Mouse (Mus musculus) hindbrain, embryonic 12.5 days (tissue): ENCODE measurements at regions not wholly inside any gene's neighbourhood (a gene's known extent, or its start where the extent isn't known, plus 50 kb on each side); places are given as distances from the start of the nearest gene placed in this dataset.

Experiments used
- ATAC-seq: fragments of 200-750 bp; cut with Nextera tagmentation; 2 replicates; pipeline ENCODE4 v1.8.0; 2017; ENCODE audit warnings: moderate TSS enrichment; ENCODE audit not compliant: low FRiP score
- H3K27ac ChIP-seq: fragments of 300-500 bp; sonication (generic); 2 replicates; pipeline ENCODE4 v1.5.1; 2016; ENCODE audit warnings: mild to moderate bottlenecking
- H3K27me3 ChIP-seq: fragments of 300-500 bp; sonication (generic); 2 replicates; pipeline ENCODE4 v1.6.1; 2016; ENCODE audit warnings: mild to moderate bottlenecking
- H3K36me3 ChIP-seq: fragments of 300-500 bp; sonication (generic); 2 replicates; pipeline ENCODE4 v1.6.1; 2016; ENCODE audit warnings: mild to moderate bottlenecking
- H3K4me1 ChIP-seq: fragments of 300-500 bp; sonication (generic); 2 replicates; pipeline ENCODE4 v1.6.1; 2016
- H3K4me2 ChIP-seq: fragments of 300-500 bp; sonication (generic); replicated peaks from 2 replicates; pipeline ENCODE4 v1.6.1; 2016; ENCODE audit warnings: mild to moderate bottlenecking
- H3K4me3 ChIP-seq: fragments of 300-500 bp; sonication (generic); 2 replicates; pipeline ENCODE4 v1.5.1; 2016; ENCODE audit warnings: mild to moderate bottlenecking
- H3K9ac ChIP-seq: fragments of 300-500 bp; sonication (generic); 2 replicates; pipeline ENCODE4 v1.6.1; 2016; ENCODE audit warnings: mild to moderate bottlenecking, moderate library complexity
- H3K9me3 ChIP-seq: fragments of 300-500 bp; sonication (generic); replicated peaks from 2 replicates; pipeline ENCODE4 v1.6.1; 2016; ENCODE audit warnings: mild to moderate bottlenecking
- whole genome bisulfite sequencing: fragments of 180-500 bp; shearing (Covaris S2); methylation state at CpG from one replicate; pipeline ENCODE4 v1.1.7; 2016; 5-methylcytosine and 5-hydroxymethylcytosine counted together

- no peaks in the 10 kb centered on the region for H3K4me1 ChIP-seq
- no peak overlapping the region for H3K9ac ChIP-seq
- no peaks in the 10 kb centered on the region for H3K27me3 ChIP-seq
- ATAC-seq: no peak
- 92% methylated on average over 2 of the region's 2 CpGs for WGBS
- H3K4me2 ChIP-seq: no peak overlapping the region
- no peak overlapping the region for H3K27ac ChIP-seq
- no peaks in the 10 kb centered on the region for H3K9me3 ChIP-seq
- H3K36me3 ChIP-seq: no peaks in the 10 kb centered on the region
- H3K4me3 ChIP-seq: no peak overlapping the region
These were observed 447.8 kb downstream of the Pdcd6ip start for GRCm38 (mm10) chr9:113260296-113260695.

GRCm38 (mm10) chr9:113258556-113258955, 449.5 kb downstream of the Pdcd6ip start:
- Histone ChIP-seq H3K27me3 (no peaks in the 10 kb centered on the region), H3K27ac (no peak overlapping the region), H3K9ac (no peak overlapping the region), H3K4me2 (no peak overlapping the region), H3K9me3 (no peaks in the 10 kb centered on the region), H3K4me3 (no peak overlapping the region), H3K36me3 (no peaks in the 10 kb centered on the region), H3K4me1 (no peaks in the 10 kb centered on the region)
- WGBS: 85% methylated on average over 2 of the region's 2 CpGs
- ATAC-seq: no peak

GRCm38 (mm10) chr9:113248703-113249274, 459.3 kb downstream of the Pdcd6ip start:
- H3K9ac ChIP-seq: no peak overlapping the region
- H3K4me1 ChIP-seq: no peaks in the 10 kb centered on the region
- no peaks in the 10 kb centered on the region for H3K36me3 ChIP-seq
- WGBS: 44% methylated on average over 12 of the region's 12 CpGs
- H3K9me3 ChIP-seq: no peaks in the 10 kb centered on the region
- peak; percentile 75; the same call in 1 of the 2 replicates for ATAC-seq
- H3K27ac ChIP-seq: no peak overlapping the region
- no peak overlapping the region for H3K4me2 ChIP-seq
- no peak overlapping the region for H3K4me3 ChIP-seq
- no peaks in the 10 kb centered on the region for H3K27me3 ChIP-seq

GRCm38 (mm10) chr9:113247950-113248349, 460.1 kb downstream of the Pdcd6ip start:
- no peak overlapping the region for H3K4me2 ChIP-seq
- no peaks in the 10 kb centered on the region for H3K36me3 ChIP-seq
- no peaks in the 10 kb centered on the region for H3K4me1 ChIP-seq
- H3K27me3 ChIP-seq: no peaks in the 10 kb centered on the region
- H3K9me3 ChIP-seq: no peaks in the 10 kb centered on the region
- no peak overlapping the region for H3K27ac ChIP-seq
- no peak for ATAC-seq
- H3K4me3 ChIP-seq: no peak overlapping the region
- H3K9ac ChIP-seq: no peak overlapping the region
- WGBS: 48% methylated on average over 5 of the region's 5 CpGs

- H3K4me3 ChIP-seq: no peak overlapping the region
- H3K9ac ChIP-seq: no peak overlapping the region
- no peak overlapping the region for H3K27ac ChIP-seq
- no peak for ATAC-seq
- H3K36me3 ChIP-seq: no peaks in the 10 kb centered on the region
- no peak overlapping the region for H3K4me2 ChIP-seq
- 85% methylated on average over 2 of the region's 2 CpGs for WGBS
- no peaks in the 10 kb centered on the region for H3K9me3 ChIP-seq
- no peaks in the 10 kb centered on the region for H3K4me1 ChIP-seq
- no peaks in the 10 kb centered on the region for H3K27me3 ChIP-seq
These were observed 464.2 kb downstream of the Pdcd6ip start for GRCm38 (mm10) chr9:113243870-113244269.

GRCm38 (mm10) chr9:113233370-113233769, 474.7 kb downstream of the Pdcd6ip start:
- WGBS: 82% methylated on average over 1 of the region's 1 CpGs

GRCm38 (mm10) chr9:113229391-113229790, 478.7 kb downstream of the Pdcd6ip start:
- Histone ChIP-seq H3K9me3 (no peaks in the 10 kb centered on the region; the same call in 1 of the 2 replicates), H3K4me1 (no peaks in the 10 kb centered on the region), H3K36me3 (no peaks in the 10 kb centered on the region), H3K9ac (no peak overlapping the region), H3K27ac (no peak overlapping the region), H3K4me2 (no peak overlapping the region), H3K4me3 (no peak overlapping the region), H3K27me3 (no peaks in the 10 kb centered on the region)
- WGBS: 96% methylated on average over 1 of the region's 1 CpGs
- ATAC-seq: no peak

More at GRCm38 (mm10) chr9:113233370-113233769, 474.7 kb downstream of the Pdcd6ip start:
- Histone ChIP-seq H3K27ac (no peak overlapping the region), H3K27me3 (no peaks in the 10 kb centered on the region), H3K4me1 (no peaks in the 10 kb centered on the region), H3K4me2 (no peak overlapping the region), H3K9me3 (no peaks in the 10 kb centered on the region), H3K4me3 (no peak overlapping the region), H3K9ac (no peak overlapping the region), H3K36me3 (no peaks in the 10 kb centered on the region)
- ATAC-seq: no peak

GRCm38 (mm10) chr9:113213930-113214329, 494.1 kb downstream of the Pdcd6ip start:
- Histone ChIP-seq H3K27ac (no peak overlapping the region), H3K27me3 (no peaks in the 10 kb centered on the region), H3K36me3 (no peaks in the 10 kb centered on the region), H3K4me2 (no peak overlapping the region), H3K9me3 (no peaks in the 10 kb centered on the region), H3K4me3 (no peak overlapping the region), H3K9ac (no peak overlapping the region), H3K4me1 (no peaks in the 10 kb centered on the region)
- WGBS: 64% methylated on average over 5 of the region's 5 CpGs
- no peak for ATAC-seq

- Histone ChIP-seq H3K9me3 (no peaks in the 10 kb centered on the region), H3K27me3 (no peaks in the 10 kb centered on the region), H3K4me3 (no peak overlapping the region), H3K36me3 (no peaks in the 10 kb centered on the region), H3K9ac (no peak overlapping the region), H3K4me1 (no peaks in the 10 kb centered on the region), H3K27ac (no peak overlapping the region), H3K4me2 (no peak overlapping the region)
- WGBS: 89% methylated on average over 2 of the region's 2 CpGs
- no peak for ATAC-seq
These were observed 495.7 kb downstream of the Pdcd6ip start for GRCm38 (mm10) chr9:113212389-113212788.

GRCm38 (mm10) chr9:113208181-113208580, 499.9 kb downstream of the Pdcd6ip start:
- Histone ChIP-seq H3K9me3 (no peaks in the 10 kb centered on the region), H3K27me3 (no peaks in the 10 kb centered on the region), H3K4me2 (no peak overlapping the region), H3K9ac (no peak overlapping the region), H3K4me1 (no peaks in the 10 kb centered on the region), H3K4me3 (no peak overlapping the region), H3K36me3 (no peaks in the 10 kb centered on the region), H3K27ac (no peak overlapping the region)
- WGBS: 51% methylated on average over 4 of the region's 4 CpGs
- no peak for ATAC-seq

- H3K27me3 ChIP-seq: no peaks in the 10 kb centered on the region
- H3K4me2 ChIP-seq: no peak overlapping the region
- no peak overlapping the region for H3K27ac ChIP-seq
- no peak for ATAC-seq
- H3K9ac ChIP-seq: no peak overlapping the region
- H3K9me3 ChIP-seq: no peaks in the 10 kb centered on the region
- H3K4me1 ChIP-seq: no peaks in the 10 kb centered on the region
- 97% methylated on average over 4 of the region's 4 CpGs for WGBS
- no peak overlapping the region for H3K4me3 ChIP-seq
- no peaks in the 10 kb centered on the region for H3K36me3 ChIP-seq
These were observed 508.8 kb downstream of the Pdcd6ip start for GRCm38 (mm10) chr9:113199241-113199640.

GRCm38 (mm10) chr9:113195556-113195955, 512.5 kb downstream of the Pdcd6ip start:
- Histone ChIP-seq H3K4me3 (no peak overlapping the region), H3K4me1 (no peaks in the 10 kb centered on the region), H3K27me3 (no peaks in the 10 kb centered on the region), H3K36me3 (no peaks in the 10 kb centered on the region), H3K9ac (no peak overlapping the region), H3K9me3 (no peaks in the 10 kb centered on the region), H3K4me2 (no peak overlapping the region), H3K27ac (no peak overlapping the region)
- no peak for ATAC-seq
- 90% methylated on average over 4 of the region's 4 CpGs for WGBS

GRCm38 (mm10) chr9:113192773-113193172, 515.3 kb downstream of the Pdcd6ip start:
- Histone ChIP-seq H3K4me1 (no peaks in the 10 kb centered on the region), H3K27ac (no peak overlapping the region), H3K4me2 (no peak overlapping the region), H3K9me3 (no peaks in the 10 kb centered on the region), H3K9ac (no peak overlapping the region), H3K4me3 (no peak overlapping the region), H3K27me3 (no peaks in the 10 kb centered on the region), H3K36me3 (no peaks in the 10 kb centered on the region)
- no peak for ATAC-seq
- 67% methylated on average over 3 of the region's 3 CpGs for WGBS
